Mouse (Mus musculus): ENCODE results near the gene Med13l.

- TF ChIP-seq CTCF (IDR thresholded peaks at IDR 0.05; ENCODE audit: low read depth) = no peak
- no peak for TF ChIP-seq EP300 (IDR thresholded peaks at IDR 0.05; ENCODE audit: low read depth)
Measured at GRCm38 (mm10) chr5:118734455-118734854, 174.0 kb downstream of the Med13l start.
